Mouse (Mus musculus) intestine, postnatal 0 days (tissue): ENCODE measurements at regions not wholly inside any gene's neighbourhood (a gene's known extent, or its start where the extent isn't known, plus 50 kb on each side); places are given as distances from the start of the nearest gene placed in this dataset.

Source experiments
- ATAC-seq: fragments of 200-750 bp; cut with Nextera tagmentation; 2 replicates; pipeline ENCODE4 v1.8.0; 2017; ENCODE audit warnings: mild to moderate bottlenecking, moderate TSS enrichment, moderate library complexity
- H3K27ac ChIP-seq: fragments of 300-500 bp; sonication (generic); 2 replicates; pipeline ENCODE4 v1.5.1; 2014; ENCODE audit warnings: mild to moderate bottlenecking, low read depth, low read length, moderate library complexity
- H3K27me3 ChIP-seq: fragments of 300-500 bp; sonication (generic); replicated peaks from 2 replicates; pipeline ENCODE4 v1.6.1; 2014; ENCODE audit warnings: low read length, mixed read lengths; ENCODE audit not compliant: control insufficient read depth, insufficient read depth
- H3K36me3 ChIP-seq: fragments of 300-500 bp; sonication (generic); 2 replicates; pipeline ENCODE4 v1.6.1; 2014; ENCODE audit warnings: mild to moderate bottlenecking, moderate library complexity; ENCODE audit not compliant: control insufficient read depth, insufficient read depth
- H3K4me1 ChIP-seq: fragments of 300-500 bp; sonication (generic); replicated peaks from 2 replicates; pipeline ENCODE4 v1.6.1; 2014; ENCODE audit warnings: antibody characterized with exemption, low read length, mixed read lengths; ENCODE audit not compliant: control insufficient read depth, insufficient read depth
- H3K4me2 ChIP-seq: fragments of 300-500 bp; sonication (generic); replicated peaks from 2 replicates; pipeline ENCODE4 v1.6.1; 2014; ENCODE audit warnings: low read depth, mild to moderate bottlenecking, moderate library complexity
- H3K4me3 ChIP-seq: fragments of 300-500 bp; sonication (generic); 2 replicates; pipeline ENCODE4 v1.5.1; 2014; ENCODE audit warnings: low read depth, low read length
- H3K9ac ChIP-seq: fragments of 300-500 bp; sonication (generic); 2 replicates; pipeline ENCODE4 v1.6.1; 2014; ENCODE audit warnings: mild to moderate bottlenecking, low read depth, low read length
- H3K9me3 ChIP-seq: fragments of 300-500 bp; sonication (generic); 2 replicates; pipeline ENCODE4 v1.6.1; 2016; ENCODE audit warnings: mixed run types; ENCODE audit not compliant: control insufficient read depth
- CTCF ChIP-seq: sonication (generic); IDR thresholded peaks from 2 replicates; pipeline ENCODE4 v1.5.1; 2016; ENCODE audit warnings: low read depth, mild to moderate bottlenecking, control low read depth, antibody characterized with exemption, moderate library complexity
- WGBS: fragments of 180-500 bp; shearing (Covaris S2); extraction: QIAGEN DNeasy Blood & Tissue Kit; methylation state at CpG from one replicate; pipeline ENCODE4 v1.1.7; 2014; 5-methylcytosine and 5-hydroxymethylcytosine counted together

DNA sequence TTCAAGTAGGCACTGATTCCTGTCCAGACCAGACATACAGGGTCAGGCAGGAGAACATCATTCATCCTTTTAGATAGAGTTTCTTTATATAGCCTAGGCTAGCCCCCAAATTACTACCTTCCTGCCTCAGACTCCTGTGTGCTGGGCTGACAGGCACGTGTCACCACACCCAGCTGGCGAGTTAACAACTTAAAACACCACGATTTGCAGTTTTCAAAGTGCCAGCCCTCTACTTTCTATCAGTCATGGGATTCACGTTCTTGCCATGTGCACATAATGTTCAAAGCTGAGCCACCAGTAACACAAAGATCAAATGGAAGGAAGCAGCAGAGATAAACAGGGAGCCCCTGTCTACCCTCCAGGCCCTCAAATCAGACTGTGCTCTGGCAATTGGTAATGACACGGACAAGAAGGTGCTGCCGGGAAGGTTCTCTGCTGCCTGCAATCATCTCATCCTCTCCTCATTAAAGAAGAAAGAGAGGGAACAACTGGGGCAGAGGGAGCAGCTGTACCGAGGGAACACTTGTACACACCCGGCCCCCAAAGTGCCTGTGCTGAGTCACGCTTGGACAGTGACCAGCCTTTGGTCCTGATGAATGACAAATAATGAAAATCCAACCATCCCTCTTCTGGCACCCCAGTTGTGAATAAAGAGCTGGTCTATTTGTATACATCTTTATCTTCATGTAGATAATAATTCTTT lies 79.4 kb upstream of the Irf2bp2 start:
- Histone ChIP-seq H3K9ac (no peak overlapping the region), H3K27me3 (no peaks in the 10 kb centered on the region), H3K4me3 (no peak overlapping the region), H3K36me3 (no peaks in the 10 kb centered on the region), H3K9me3 (no peaks in the 10 kb centered on the region), H3K27ac (no peak overlapping the region), H3K4me1 (0 out of 2 replicates have a peak, but pooled peaks cover 2% of the 10 kb centered on the region), H3K4me2 (no peak overlapping the region)
- WGBS: 64% methylated on average over 9 of the region's 9 CpGs
- no peak for ATAC-seq
- TF ChIP-seq CTCF: no peak

GRCm38 (mm10) chr8:126671594-126671993 lies 77.8 kb upstream of the Irf2bp2 start:
- Histone ChIP-seq H3K9ac (no peak overlapping the region), H3K4me1 (peaks cover 15% of the 10 kb centered on the region), H3K9me3 (no peaks in the 10 kb centered on the region), H3K4me3 (no peak overlapping the region), H3K27me3 (no peaks in the 10 kb centered on the region), H3K36me3 (no peaks in the 10 kb centered on the region), H3K27ac (no peak overlapping the region), H3K4me2 (no peak overlapping the region)
- ATAC-seq: no peak
- TF ChIP-seq CTCF: no peak
- WGBS: 93% methylated on average over 11 of the region's 11 CpGs

DNA sequence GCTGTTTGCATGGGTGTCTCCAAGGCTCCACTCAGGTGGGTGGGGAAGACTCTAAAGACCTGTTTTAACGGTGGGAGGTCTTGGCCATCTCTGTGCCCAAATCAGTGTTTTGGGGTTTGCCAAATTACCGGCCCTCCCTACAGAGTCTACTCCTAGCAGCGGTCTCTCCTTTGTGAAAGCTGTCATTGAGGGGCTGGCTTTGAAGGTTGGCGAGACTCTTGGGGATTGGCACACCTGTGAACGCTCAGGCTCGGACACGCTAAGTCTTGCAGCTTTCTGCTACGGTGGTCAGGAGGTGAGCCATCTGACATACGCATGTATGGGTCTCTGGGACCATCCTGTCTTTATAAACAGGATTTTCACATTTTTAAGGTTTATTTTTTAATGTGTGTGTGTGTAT lies 76.1 kb upstream of the Irf2bp2 start:
- no peak for ATAC-seq
- TF ChIP-seq CTCF: no peak
- H3K9me3 ChIP-seq: no peaks in the 10 kb centered on the region
- H3K36me3 ChIP-seq: no peaks in the 10 kb centered on the region
- H3K4me2 ChIP-seq: no peak overlapping the region
- H3K4me1 ChIP-seq: peaks cover 20% of the 10 kb centered on the region
- no peak overlapping the region for H3K9ac ChIP-seq
- H3K27ac ChIP-seq: no peak overlapping the region
- 94% methylated on average over 9 of the region's 9 CpGs for WGBS
- H3K27me3 ChIP-seq: no peaks in the 10 kb centered on the region
- no peak overlapping the region for H3K4me3 ChIP-seq

DNA sequence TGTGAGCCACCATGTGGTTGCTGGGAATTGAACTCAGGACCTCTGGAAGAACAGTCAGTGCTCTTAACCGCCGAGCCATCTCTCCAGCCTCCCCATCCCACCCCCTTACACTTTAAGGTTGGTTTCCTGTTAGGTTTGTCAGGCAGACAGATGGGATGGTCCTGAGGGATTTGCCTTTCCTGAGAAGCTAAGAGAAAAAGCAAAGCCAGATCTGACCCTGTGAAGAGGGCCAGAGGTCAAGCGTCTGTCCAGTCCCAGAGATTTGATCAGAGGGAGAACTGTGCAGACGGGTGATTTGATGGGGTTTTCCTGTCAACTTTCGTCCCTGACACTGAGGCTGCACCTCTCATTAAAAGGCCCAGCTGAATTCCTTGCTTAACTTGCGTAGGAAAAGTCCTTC lies 75.4 kb upstream of the Irf2bp2 start:
- no peaks in the 10 kb centered on the region for H3K27me3 ChIP-seq
- H3K9me3 ChIP-seq: no peaks in the 10 kb centered on the region
- H3K4me3 ChIP-seq: no peak overlapping the region
- WGBS: 84% methylated on average over 6 of the region's 6 CpGs
- no peak overlapping the region for H3K27ac ChIP-seq
- no peak for ATAC-seq
- H3K9ac ChIP-seq: no peak overlapping the region
- H3K4me1 ChIP-seq: peaks cover 22% of the 10 kb centered on the region
- no peaks in the 10 kb centered on the region for H3K36me3 ChIP-seq
- TF ChIP-seq CTCF: no peak
- no peak overlapping the region for H3K4me2 ChIP-seq

DNA sequence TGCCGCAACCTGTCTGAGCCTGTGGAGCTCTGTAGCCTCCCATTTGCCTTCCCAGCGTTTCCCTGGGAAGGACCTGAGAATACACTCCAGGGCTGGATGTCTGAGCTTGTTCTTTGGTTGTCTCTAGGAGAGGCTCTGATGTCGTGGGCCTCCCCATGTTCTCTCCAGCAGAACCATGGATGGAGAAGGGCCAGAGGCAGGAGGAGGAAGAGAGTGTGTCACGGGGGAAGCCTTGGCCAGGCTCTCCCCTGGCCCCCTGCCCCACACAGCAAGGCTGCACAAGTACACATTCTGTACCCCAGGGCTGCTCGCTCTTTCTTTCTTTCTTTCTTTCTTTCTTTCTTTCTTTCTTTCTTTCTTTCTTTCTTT lies 74.9 kb upstream of the Irf2bp2 start:
- peaks cover 25% of the 10 kb centered on the region for H3K4me1 ChIP-seq
- H3K4me2 ChIP-seq: no peak overlapping the region
- no peak for ATAC-seq
- H3K9ac ChIP-seq: no peak overlapping the region
- 73% methylated on average over 5 of the region's 5 CpGs for WGBS
- H3K27me3 ChIP-seq: no peaks in the 10 kb centered on the region
- no peaks in the 10 kb centered on the region for H3K9me3 ChIP-seq
- no peak overlapping the region for H3K27ac ChIP-seq
- TF ChIP-seq CTCF: no peak
- H3K36me3 ChIP-seq: no peaks in the 10 kb centered on the region
- no peak overlapping the region for H3K4me3 ChIP-seq

DNA sequence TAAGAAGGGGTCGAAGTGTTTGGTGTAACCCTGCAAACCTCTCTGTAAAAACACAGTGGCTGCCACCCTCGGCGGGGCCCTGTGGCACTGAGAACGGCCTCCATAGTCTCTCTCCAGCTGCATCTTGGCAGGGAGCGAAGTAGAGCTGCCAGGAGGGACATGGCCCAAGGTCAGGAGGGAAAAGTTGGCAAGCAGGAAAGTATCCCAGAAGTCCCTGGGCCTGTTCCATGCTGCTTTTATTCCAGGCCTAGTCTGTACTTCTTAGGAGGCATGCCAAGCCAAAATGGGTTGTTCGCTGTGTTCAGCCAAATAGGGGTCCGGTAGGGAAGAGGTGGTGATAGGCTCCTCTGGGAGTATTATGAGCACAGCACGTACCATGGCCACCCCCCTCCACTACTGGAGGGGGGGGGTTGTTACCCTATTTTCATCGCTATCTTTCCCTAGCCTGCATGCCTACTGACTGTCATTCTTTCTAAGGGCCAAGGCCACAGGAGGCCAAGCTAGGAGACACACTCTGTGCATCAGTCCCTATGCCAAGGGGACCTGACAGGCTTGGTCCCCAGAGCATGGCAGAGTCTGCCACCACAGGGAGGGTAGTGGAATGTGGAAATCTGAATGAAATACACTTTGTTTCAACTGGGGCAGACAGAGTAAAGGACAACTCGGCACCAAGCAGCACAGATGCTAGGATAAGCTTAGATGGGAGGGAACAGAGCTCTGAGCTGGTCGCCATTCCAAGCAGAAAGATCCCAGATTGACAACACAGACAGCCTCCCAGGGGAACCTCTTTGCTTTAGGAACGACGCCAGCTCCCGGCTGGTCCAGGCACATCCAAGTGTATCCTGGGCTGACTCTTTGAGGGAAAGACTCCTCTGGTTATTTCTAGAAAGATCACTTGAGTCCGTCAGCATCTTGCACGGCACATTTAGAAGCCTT lies 74.2 kb upstream of the Irf2bp2 start:
- Histone ChIP-seq H3K4me3 (no peak overlapping the region), H3K27ac (peak overlapping the region; percentile 95), H3K9ac (no peak overlapping the region; the same call in 1 of the 2 replicates), H3K27me3 (no peaks in the 10 kb centered on the region), H3K9me3 (no peaks in the 10 kb centered on the region), H3K36me3 (no peaks in the 10 kb centered on the region), H3K4me1 (peaks cover 30% of the 10 kb centered on the region), H3K4me2 (no peak overlapping the region)
- 67% methylated on average over 16 of the region's 16 CpGs for WGBS
- no peak for TF ChIP-seq CTCF
- ATAC-seq: no peak
